Mouse (Mus musculus) heart, embryonic 11.5 days (tissue): ENCODE data around the gene Hist2h3c1. TPM values are rescaled to one million over a fixed set of nuclear protein-coding genes. Genes with fewer than 3 reads are reported as not detected.
"Not testable (repeated sequence)": the region's sequence is repeated elsewhere in the genome, so short reads cannot be mapped to it uniquely, and the experiment has no call there.

ENCODE experiments used
- ATAC-seq: fragments of 200-750 bp; cut with Nextera tagmentation; replicated peaks from 2 replicates; pipeline ENCODE4 v1.8.0; 2017; ENCODE audit warnings: moderate library complexity; ENCODE audit not compliant: insufficient number of reproducible peaks, low FRiP score, low TSS enrichment
- H3K27ac ChIP-seq: fragments of 300-500 bp; sonication (generic); 2 replicates; pipeline ENCODE4 v1.5.1; 2014; ENCODE audit warnings: mild to moderate bottlenecking, low read depth, low read length
- H3K27me3 ChIP-seq: fragments of 300-500 bp; sonication (generic); 2 replicates; pipeline ENCODE4 v1.6.1; 2014; ENCODE audit warnings: mild to moderate bottlenecking, low read length, mixed read lengths; ENCODE audit not compliant: control insufficient read depth, insufficient read depth
- H3K36me3 ChIP-seq: fragments of 300-500 bp; sonication (generic); 2 replicates; pipeline ENCODE4 v1.6.1; 2014; ENCODE audit warnings: mild to moderate bottlenecking, low read length, moderate library complexity, mixed read lengths; ENCODE audit not compliant: control insufficient read depth, insufficient read depth
- H3K4me1 ChIP-seq: fragments of 300-500 bp; sonication (generic); 2 replicates; pipeline ENCODE4 v1.6.1; 2014; ENCODE audit warnings: low read length; ENCODE audit not compliant: control insufficient read depth, insufficient read depth
- H3K4me2 ChIP-seq: fragments of 300-500 bp; sonication (generic); 2 replicates; pipeline ENCODE4 v1.6.1; 2014; ENCODE audit warnings: mild to moderate bottlenecking, moderate library complexity
- H3K4me3 ChIP-seq: fragments of 300-500 bp; sonication (generic); 2 replicates; pipeline ENCODE4 v1.5.1; 2014; ENCODE audit warnings: low read depth, low read length
- H3K9ac ChIP-seq: fragments of 300-500 bp; sonication (generic); 2 replicates; pipeline ENCODE4 v1.6.1; 2014; ENCODE audit warnings: mild to moderate bottlenecking, low read depth, low read length, moderate library complexity
- H3K9me3 ChIP-seq: fragments of 300-500 bp; sonication (generic); replicated peaks from 2 replicates; pipeline ENCODE4 v1.6.1; 2016; ENCODE audit warnings: low read length; ENCODE audit not compliant: control insufficient read depth
- WGBS: fragments of 180-500 bp; shearing (Covaris S2); extraction: QIAGEN DNeasy Blood & Tissue Kit; methylation state at CpG from one replicate; pipeline ENCODE4 v1.1.7; 2014; ENCODE audit not compliant: insufficient replicate concordance; 5-methylcytosine and 5-hydroxymethylcytosine counted together
- microRNA-seq: library from miRNA; unstranded; fragments of <30 nt; microRNA quantifications from one replicate; pipeline ENCODE4, GENCODE M21; 2016; ENCODE audit warnings: borderline number of aligned reads
- polyA plus RNA-seq: library from polyadenylated mRNA; unstranded; fragments of >200 nt; fragmentation: Nextera tagmentation; extraction: Ambion mirVana; gene quantifications from 2 replicates; pipeline ENCODE4 v1.2.1, GENCODE M21; 2014

Gene Hist2h3c1
- polyA plus RNA-seq, 1 experiment from 2014 or later: 1.2 TPM

DNA sequence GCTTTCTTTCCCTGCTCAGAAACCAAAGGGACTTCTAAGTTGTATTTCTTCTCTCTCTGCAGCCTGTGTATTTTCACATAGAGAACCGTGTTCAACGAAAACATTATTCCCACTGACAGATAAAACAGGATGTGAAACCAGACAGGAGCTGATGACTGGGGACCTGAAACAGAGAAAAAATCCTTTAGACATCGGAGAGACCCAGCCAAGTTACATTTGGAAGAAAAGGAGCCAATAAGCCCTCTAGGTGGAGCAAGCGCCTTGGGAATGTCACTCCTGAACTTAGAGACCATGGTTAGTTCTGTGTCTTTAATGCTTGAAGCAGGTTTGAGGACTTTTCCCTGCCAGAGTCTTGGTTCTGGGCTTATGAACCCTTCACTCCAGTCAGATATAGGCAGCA, 38.0 kb downstream of the Hist2h3c1 start:
- Histone ChIP-seq H3K9me3 (no peaks in the 10 kb centered on the region), H3K4me3 (no peak overlapping the region), H3K27me3 (peaks cover 20% of the 10 kb centered on the region), H3K4me1 (no peaks in the 10 kb centered on the region), H3K4me2 (peak overlapping the region; percentile 41), H3K27ac (no peak overlapping the region), H3K9ac (no peak overlapping the region), H3K36me3 (no peaks in the 10 kb centered on the region)
- WGBS: 14% methylated on average over 4 of the region's 4 CpGs
- ATAC-seq: no peak

DNA sequence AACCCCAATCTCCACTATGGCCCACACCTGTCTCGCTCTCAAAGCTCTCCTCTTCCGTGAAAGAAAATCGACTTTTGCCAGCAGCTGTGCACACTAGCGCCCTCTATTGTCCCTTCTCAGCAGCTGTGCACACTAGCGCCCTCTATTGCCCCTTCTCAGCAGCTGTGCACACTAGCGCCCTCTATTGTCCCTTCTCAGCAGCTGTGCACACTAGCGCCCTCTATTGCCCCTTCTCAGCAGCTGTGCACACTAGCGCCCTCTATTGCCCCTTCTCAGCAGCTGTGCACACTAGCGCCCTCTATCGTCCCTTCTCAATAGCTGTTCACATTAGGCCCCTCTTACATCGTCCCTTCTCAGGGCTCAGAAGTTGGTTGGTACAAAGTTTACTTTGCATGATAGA, 40.8 kb downstream of the Hist2h3c1 start:
- H3K9me3 ChIP-seq, H3K4me2 ChIP-seq, H3K4me3 ChIP-seq, H3K27ac ChIP-seq, H3K4me1 ChIP-seq, H3K9ac ChIP-seq, ATAC-seq, H3K36me3 ChIP-seq: not testable (repeated sequence)
- WGBS: 89% methylated on average over 11 of the region's 11 CpGs
- H3K27me3 ChIP-seq: peaks cover 18% of the 10 kb centered on the region

DNA sequence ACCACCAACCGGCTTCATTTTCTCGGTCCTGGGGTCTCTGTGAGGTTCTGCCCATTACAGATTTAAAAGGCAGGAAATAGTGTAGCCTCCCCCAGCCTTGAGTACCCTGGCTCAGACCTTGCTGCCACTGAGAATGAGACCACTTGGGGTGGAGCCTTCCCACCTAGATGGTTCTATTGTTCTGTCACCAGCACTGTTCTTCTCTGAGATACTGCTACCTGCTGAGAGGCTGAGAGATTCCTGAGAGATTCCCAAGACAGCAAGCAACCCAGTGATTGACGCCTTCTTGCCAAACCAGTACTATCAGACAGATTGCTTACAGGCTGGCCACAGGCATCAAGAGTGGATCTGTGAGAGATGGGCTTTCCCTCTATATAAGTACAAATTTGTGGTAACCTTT, 42.7 kb downstream of the Hist2h3c1 start:
- no peak for ATAC-seq
- 60% methylated on average over 3 of the region's 3 CpGs for WGBS
- Histone ChIP-seq H3K36me3 (no peaks in the 10 kb centered on the region), H3K27ac (no peak overlapping the region), H3K9me3 (no peaks in the 10 kb centered on the region), H3K4me3 (no peak overlapping the region), H3K4me2 (no peak overlapping the region), H3K27me3 (peaks cover 8% of the 10 kb centered on the region; the same call in 1 of the 2 replicates), H3K9ac (no peak overlapping the region), H3K4me1 (no peaks in the 10 kb centered on the region)

DNA sequence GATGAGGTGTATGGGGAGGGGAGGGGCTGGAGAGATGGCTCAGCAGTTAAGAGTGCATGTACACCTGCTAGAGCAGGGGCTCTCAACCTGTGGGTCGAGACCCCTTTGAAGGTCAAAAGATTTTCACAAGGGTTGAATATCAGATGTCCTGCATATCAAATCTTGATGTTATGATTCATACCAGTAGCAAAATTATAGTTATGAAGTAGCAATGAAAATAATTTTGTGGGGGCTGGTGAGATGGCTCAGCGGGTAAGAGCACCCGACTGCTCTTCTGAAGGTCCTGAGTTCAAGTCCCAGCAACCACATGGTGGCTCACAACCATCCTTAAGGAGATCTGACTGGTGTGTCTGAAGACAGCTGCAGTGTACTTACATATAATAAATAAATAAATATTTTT, 44.2 kb downstream of the Hist2h3c1 start:
- WGBS: 88% methylated on average over 3 of the region's 3 CpGs
- ATAC-seq, H3K4me1 ChIP-seq, H3K36me3 ChIP-seq, H3K27ac ChIP-seq, H3K4me2 ChIP-seq, H3K9ac ChIP-seq, H3K27me3 ChIP-seq, H3K9me3 ChIP-seq, H3K4me3 ChIP-seq: not testable (repeated sequence)

DNA sequence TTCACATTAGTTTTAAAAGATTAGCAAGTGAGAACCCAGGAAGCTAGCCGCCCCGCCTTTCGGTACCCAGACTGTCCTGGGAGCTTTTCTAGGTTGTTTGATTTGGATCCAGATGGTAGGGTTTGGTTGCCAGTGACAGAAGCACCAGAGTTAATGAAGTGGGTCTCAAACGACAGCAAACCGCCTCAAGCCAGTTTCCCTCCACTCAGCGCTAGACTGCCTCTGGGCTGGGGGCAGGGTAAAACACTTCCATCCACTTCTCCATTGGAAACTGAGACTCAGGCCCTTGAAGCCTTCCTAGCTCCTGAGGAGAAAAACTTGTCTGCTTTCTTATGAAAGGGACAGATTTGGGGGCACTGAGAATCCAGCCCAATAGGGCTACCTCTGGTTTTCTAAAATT, 46.2 kb downstream of the Hist2h3c1 start:
- Histone ChIP-seq H3K27ac (no peak overlapping the region), H3K36me3 (no peaks in the 10 kb centered on the region), H3K4me3 (no peak overlapping the region), H3K4me1 (no peaks in the 10 kb centered on the region), H3K9me3 (no peaks in the 10 kb centered on the region), H3K4me2 (no peak overlapping the region), H3K27me3 (no peaks in the 10 kb centered on the region), H3K9ac (no peak overlapping the region)
- ATAC-seq: no peak
- WGBS: 63% methylated on average over 6 of the region's 6 CpGs

DNA sequence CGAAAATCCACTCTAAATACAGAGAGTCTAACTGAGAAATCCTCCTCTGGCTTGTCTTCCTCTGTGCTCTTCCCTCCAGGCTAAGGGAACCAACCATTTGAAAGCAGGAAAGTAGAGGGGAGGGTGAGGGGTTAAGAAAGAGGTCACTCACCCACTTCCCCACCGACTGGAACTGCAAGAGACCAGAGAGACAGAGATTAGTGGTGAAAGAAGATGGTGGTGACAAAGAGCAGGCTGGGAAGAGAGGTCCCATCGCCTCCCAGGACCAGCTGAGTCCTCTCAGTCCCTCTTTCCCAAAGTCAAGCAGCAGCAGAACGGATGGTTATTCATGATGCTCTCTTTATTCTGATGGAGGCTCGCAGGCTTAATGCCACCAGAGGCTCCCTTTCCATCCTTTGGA, 46.9 kb downstream of the Hist2h3c1 start:
- WGBS: 50% methylated on average over 5 of the region's 5 CpGs
- Histone ChIP-seq H3K4me2 (no peak overlapping the region), H3K4me3 (no peak overlapping the region), H3K9ac (no peak overlapping the region), H3K27ac (no peak overlapping the region), H3K27me3 (no peaks in the 10 kb centered on the region), H3K4me1 (no peaks in the 10 kb centered on the region), H3K36me3 (no peaks in the 10 kb centered on the region), H3K9me3 (no peaks in the 10 kb centered on the region)
- no peak for ATAC-seq

DNA sequence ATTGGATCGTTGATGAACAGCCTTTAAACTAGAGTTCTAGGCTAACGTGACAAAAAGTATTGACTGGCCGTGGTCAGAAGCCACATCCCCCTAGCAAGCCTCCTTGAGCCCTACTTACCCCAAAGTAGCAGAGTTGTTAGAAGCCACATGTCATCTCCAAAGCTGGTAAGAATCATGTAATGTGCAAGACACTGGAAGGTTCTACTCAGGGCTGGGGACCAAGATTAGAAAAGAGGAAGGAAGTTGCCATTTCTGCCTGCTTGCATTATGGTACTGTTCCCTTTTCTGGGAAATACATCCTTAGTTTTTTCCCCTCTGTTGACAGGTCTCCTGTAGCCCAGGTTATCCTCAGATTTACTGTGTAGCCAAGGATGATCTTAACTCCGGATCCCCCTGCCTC, 47.3 kb downstream of the Hist2h3c1 start, which contains the start of gene Fcgr1:
Fcgr1 (minus strand) TSS at position 183 of the 400 bp plus-strand sequence.
- no peak within 1 kb of the TSS for H3K4me2 ChIP-seq
- no peaks in the 10 kb centered on the region for H3K9me3 ChIP-seq
- no peaks in the 10 kb centered on the region for H3K36me3 ChIP-seq
- 77% methylated on average over 4 of the region's 4 CpGs for WGBS
- H3K27ac ChIP-seq: no peak within 1 kb of the TSS
- H3K4me3 ChIP-seq: no peak within 1 kb of the TSS
- no peaks in the 10 kb centered on the region for H3K4me1 ChIP-seq
- ATAC-seq: no peak
- H3K9ac ChIP-seq: no peak within 1 kb of the TSS
- H3K27me3 ChIP-seq: no peaks in the 10 kb centered on the region

Small RNA genes within 50 kb of the gene (microRNA-seq; reads per million reads assigned to microRNA genes)
- 1.0 reads per million, percentile 13 among the genes with 10 or more reads in this experiment for gene Gm44492
- not detected for gene Gm47311
- gene Gm47313: not detected

Other genes starting within 250 kb of the Hist2h3c1 start
- gene Vps45, start 188.2 kb upstream of the Hist2h3c1 start, polyA plus RNA-seq: 20.4 and 23.9 TPM in 2 replicates
- gene Otud7b, start 142.2 kb upstream of the Hist2h3c1 start, polyA plus RNA-seq: 8.7 and 9.3 TPM in 2 replicates
- 8.6 and 10.4 TPM in 2 replicates for gene Mtmr11, start 84.7 kb upstream of the Hist2h3c1 start, polyA plus RNA-seq
- 119 and 126 TPM in 2 replicates for gene Sf3b4, start 74.4 kb upstream of the Hist2h3c1 start, polyA plus RNA-seq
- 12.3 and 18.6 TPM in 2 replicates for gene Sv2a, start 65.5 kb upstream of the Hist2h3c1 start, polyA plus RNA-seq
- 47.5 and 49.6 TPM in 2 replicates for gene Bola1, start 27.0 kb upstream of the Hist2h3c1 start, polyA plus RNA-seq
- not detected in 2 replicates for gene Hist2h2ab, start 26.8 kb upstream of the Hist2h3c1 start, polyA plus RNA-seq
- gene Hist2h2ac, start 25.8 kb upstream of the Hist2h3c1 start, polyA plus RNA-seq: 3.6 and 5.5 TPM in 2 replicates
- 3.3 and 5.4 TPM in 2 replicates for gene Hist2h2be, start 25.6 kb upstream of the Hist2h3c1 start, polyA plus RNA-seq
- gene Hist2h3c2, start 7.6 kb upstream of the Hist2h3c1 start, polyA plus RNA-seq: 1.8 and 2.6 TPM in 2 replicates
- gene Hist2h2aa2, start 6.4 kb upstream of the Hist2h3c1 start, polyA plus RNA-seq: 17.2 and 27.4 TPM in 2 replicates
- 7.9 and 13.4 TPM in 2 replicates for gene Hist2h2aa1, start 1.2 kb upstream of the Hist2h3c1 start, polyA plus RNA-seq
- gene Hist2h4, start 16.6 kb downstream of the Hist2h3c1 start, polyA plus RNA-seq: 1.3 and 2.7 TPM in 2 replicates
- 24.3 and 29.5 TPM in 2 replicates for gene Hist2h3b, start 22.0 kb downstream of the Hist2h3c1 start, polyA plus RNA-seq
- 6.6 and 7.1 TPM in 2 replicates for gene Hist2h2bb, start 23.1 kb downstream of the Hist2h3c1 start, polyA plus RNA-seq
- gene Fcgr1, start 47.3 kb downstream of the Hist2h3c1 start, polyA plus RNA-seq: 0.89 and 1.3 TPM in 2 replicates
- 0.43 TPM in 1 of 2 replicates, not detected in the other for gene BC107364, start 205.6 kb downstream of the Hist2h3c1 start, polyA plus RNA-seq